Comparison of ENCODE assay signal across 26 mouse cellular contexts in the genomic region with DNA sequence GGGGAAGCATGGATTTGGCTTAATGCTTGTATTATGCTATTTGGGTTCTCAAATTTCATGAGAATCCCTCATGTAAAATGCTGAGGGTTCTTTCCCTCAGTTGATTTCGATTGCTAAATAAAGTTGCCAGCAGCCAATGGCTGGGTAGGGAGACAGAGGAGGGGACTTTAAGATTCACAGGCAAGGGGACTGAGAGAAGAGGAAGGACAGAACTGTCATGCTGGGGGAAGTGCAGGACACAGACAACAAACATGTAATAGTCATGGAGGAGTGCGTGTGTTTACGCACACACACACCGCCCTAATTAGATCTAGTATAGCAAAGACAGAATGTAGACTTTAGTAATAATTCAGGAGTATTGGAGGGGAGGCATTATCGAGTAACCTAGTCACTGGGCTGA. TPM values are rescaled to one million over a fixed set of nuclear protein-coding genes. Genes with fewer than 3 reads are reported as not detected.
A peak's percentile ranks its signal among the peaks of the same experiment; 100 is the strongest.
DNase-seq lines count a peak whose midpoint lies in the region; ATAC-seq and TF ChIP-seq lines count a peak whose summit lies in the region.
"Had no signal": no experiment of that assay in that cellular context is flagged by ENCODE, and none has a peak within 500 bp of the region (broad histone marks: within the 10 kb centered on the region; RNA-seq: fewer than 3 reads in every experiment).

No protein-coding gene starts in this region.

- peak; percentile 81 for ATAC-seq in granulocyte monocyte progenitor cell, adult 5-6 weeks (replicated peaks; ENCODE audit: poor library complexity, severe bottlenecking)
- ATAC-seq in megakaryocyte progenitor cell, adult 5-6 weeks (replicated peaks; ENCODE audit: poor library complexity): peak; percentile 59
- ATAC-seq: CD4-positive, CD25-positive, alpha-beta regulatory T cell, adult 4 months; forebrain, embryonic 15.5 days; intestine, embryonic 16.5 days had no signal

- peaks cover 17% of the 10 kb centered on the region for H3K4me1 ChIP-seq in heart, adult 2 months (ENCODE audit: control insufficient read depth, insufficient read depth, low read length)
- peaks cover 36% of the 10 kb centered on the region for H3K4me1 ChIP-seq in bone marrow macrophage, adult 2 months (ENCODE audit: control insufficient read depth, insufficient read depth, low read length)

- TF ChIP-seq POLR2A in heart, adult 2 months (IDR thresholded peaks at IDR 0.05; ENCODE audit: insufficient read depth, low read depth, low read length): no peak
- no peak for TF ChIP-seq POLR2A in bone marrow macrophage, adult 2 months (IDR thresholded peaks at IDR 0.05; ENCODE audit: borderline replicate concordance, low read depth, low read length)

- no peak overlapping the region for H3K9ac ChIP-seq in heart, adult 2 months (ENCODE audit: low read depth, low read length)
- H3K9ac ChIP-seq: embryonic facial prominence, embryonic 13.5 days; forebrain, embryonic 12.5 days; forebrain, embryonic 15.5 days; heart, embryonic 13.5 days; hindbrain, embryonic 12.5 days; hindbrain, embryonic 15.5 days had no signal

- TF ChIP-seq EP300 in heart, adult 2 months (IDR thresholded peaks at IDR 0.05; ENCODE audit: insufficient read depth, low read depth, low read length): no peak

- peak overlapping the region; percentile 20; the same call in 1 of the 2 replicates for H3K27ac ChIP-seq in heart, adult 2 months
- H3K27ac ChIP-seq in bone marrow macrophage, adult 2 months (ENCODE audit: insufficient read depth, low read depth, low read length): peak overlapping the region; percentile 83
- H3K27ac ChIP-seq: embryonic facial prominence, embryonic 10.5 days; embryonic facial prominence, embryonic 13.5 days; forebrain, embryonic 12.5 days; forebrain, embryonic 15.5 days; heart, embryonic 10.5 days; heart, embryonic 13.5 days; hindbrain, embryonic 12.5 days; hindbrain, embryonic 15.5 days had no signal

- no peak for DNase-seq in heart, adult 2 months
- DNase-seq in heart, postnatal 14 days: no peak
- no peak for DNase-seq in cerebellum, adult 18-20 months
- no peak for DNase-seq in urinary bladder, adult 2 months (ENCODE audit: low spot score)
- DNase-seq: adrenal gland, adult 2 months; adrenal gland, postnatal 14 days; cerebellum, adult 2 months; cerebellum, postnatal 10 days; cerebellum, postnatal 36 days; embryo, embryonic 11 days; gastrocnemius, postnatal 14 days; kidney, adult 18-20 months had no signal

- no peak overlapping the region for H3K4me3 ChIP-seq in heart, adult 2 months
- no peak overlapping the region for H3K4me3 ChIP-seq in bone marrow macrophage, adult 2 months (ENCODE audit: insufficient read depth, low read length)
- H3K4me3 ChIP-seq: embryonic facial prominence, embryonic 10.5 days; embryonic facial prominence, embryonic 13.5 days; erythroblast, embryonic 14.5 days; forebrain, embryonic 12.5 days; forebrain, embryonic 15.5 days; heart, embryonic 10.5 days; heart, embryonic 13.5 days; hindbrain, embryonic 12.5 days; hindbrain, embryonic 15.5 days had no signal

- intact Hi-C loops in heart, adult 2 months (cut with DNase I): no loop called here
- intact Hi-C loops in heart, postnatal 14 days (cut with DNase I): no loop called here

- H3K27me3 ChIP-seq in heart, adult 2 months (ENCODE audit: control insufficient read depth, insufficient read depth, low read length): no peaks in the 10 kb centered on the region
- H3K27me3 ChIP-seq: embryonic facial prominence, embryonic 13.5 days; forebrain, embryonic 12.5 days; forebrain, embryonic 15.5 days; heart, embryonic 13.5 days; hindbrain, embryonic 12.5 days; hindbrain, embryonic 15.5 days had no signal

- peaks cover 17% of the 10 kb centered on the region for H3K36me3 ChIP-seq in heart, adult 2 months (ENCODE audit: control insufficient read depth, insufficient read depth, low read length)

- peaks cover 15% of the 10 kb centered on the region for H3K79me2 ChIP-seq in heart, adult 2 months (replicated peaks; ENCODE audit: control insufficient read depth, insufficient read depth, low read length)

- WGBS in heart, adult 2 months: 89% methylated on average over 5 of the region's 5 CpGs

- TF ChIP-seq CTCF in heart, adult 2 months (IDR thresholded peaks at IDR 0.05): no peak
- TF ChIP-seq CTCF in bone marrow macrophage, adult 2 months (IDR thresholded peaks at IDR 0.05; ENCODE audit: low read depth, low read length): no peak

RNA-seq across cellular contexts. Expression of gene Maml1, which starts 6.8 kb away (rescaled TPM):
- 10 to 100 TPM in 1 of 2 experiments, 1 to 10 TPM in 1; 9.7 to 10.7 TPM for total RNA-seq in heart, adult 2 months (2021)
- polyA plus RNA-seq in heart, adult 2 months (2012; rRNA removed): 6.6 and 7.4 TPM in 2 replicates
- total RNA-seq in heart, postnatal 14 days (2021): 10 to 100 TPM; 14.7 to 17.8 TPM
- 13.9 and 16.3 TPM in 2 replicates for polyA plus RNA-seq in bone marrow macrophage, adult 2 months (2012; ENCODE audit: insufficient read depth, insufficient read length, missing spikeins)
- total RNA-seq in granulocyte monocyte progenitor cell, adult 5-6 weeks (2014; fragmentation: Nextera tagmentation): 11.7 and 13.4 TPM in 2 replicates
- total RNA-seq in granulocyte monocyte progenitor cell, adult 5-6 weeks (2017): 3.9 and 4.6 TPM in 2 replicates
- 14.2 and 15.9 TPM in 2 replicates for total RNA-seq in megakaryocyte progenitor cell, adult 5-6 weeks (2015)
- 4.1 and 4.2 TPM in 2 replicates for total RNA-seq in megakaryocyte progenitor cell, adult 5-6 weeks (2017)
- polyA plus RNA-seq in urinary bladder, adult 2 months (2012; rRNA removed): 12.2 and 15.2 TPM in 2 replicates

RNA-seq across cellular contexts. Expression of gene Canx, which starts 40.2 kb away (rescaled TPM):
- 100 to 1,000 TPM; 324 to 369 TPM for total RNA-seq in heart, adult 2 months (2021)
- polyA plus RNA-seq in heart, adult 2 months (2012; rRNA removed): 64.8 and 153 TPM in 2 replicates
- total RNA-seq in heart, postnatal 14 days (2021): 100 to 1,000 TPM; 212 to 246 TPM
- polyA plus RNA-seq in bone marrow macrophage, adult 2 months (2012; ENCODE audit: insufficient read depth, insufficient read length, missing spikeins): 357 and 396 TPM in 2 replicates
- total RNA-seq in granulocyte monocyte progenitor cell, adult 5-6 weeks (2014; fragmentation: Nextera tagmentation): 406 and 409 TPM in 2 replicates
- total RNA-seq in granulocyte monocyte progenitor cell, adult 5-6 weeks (2017): 955 and 1,233 TPM in 2 replicates
- total RNA-seq in megakaryocyte progenitor cell, adult 5-6 weeks (2015): 500 and 518 TPM in 2 replicates
- total RNA-seq in megakaryocyte progenitor cell, adult 5-6 weeks (2017): 1,173 and 1,480 TPM in 2 replicates
- polyA plus RNA-seq in urinary bladder, adult 2 months (2012; rRNA removed): 177 and 247 TPM in 2 replicates

RNA-seq across cellular contexts. Expression of gene Ltc4s, which starts 46.8 kb away (rescaled TPM):
- 1 to 10 TPM; 8.8 to 10.0 TPM for total RNA-seq in heart, adult 2 months (2021)
- polyA plus RNA-seq in heart, adult 2 months (2012; rRNA removed): 16.2 and 18.1 TPM in 2 replicates
- 1 to 10 TPM; 7.4 to 8.7 TPM for total RNA-seq in heart, postnatal 14 days (2021)
- 13.1 and 18.1 TPM in 2 replicates for polyA plus RNA-seq in bone marrow macrophage, adult 2 months (2012; ENCODE audit: insufficient read depth, insufficient read length, missing spikeins)
- total RNA-seq in granulocyte monocyte progenitor cell, adult 5-6 weeks (2014; fragmentation: Nextera tagmentation): 1.6 TPM in 1 of 2 replicates, not detected in the other
- total RNA-seq in granulocyte monocyte progenitor cell, adult 5-6 weeks (2017): not detected in 2 replicates
- total RNA-seq in megakaryocyte progenitor cell, adult 5-6 weeks (2015): 0.74 and 1.1 TPM in 2 replicates
- total RNA-seq in megakaryocyte progenitor cell, adult 5-6 weeks (2017): 1.4 TPM in 1 of 2 replicates, not detected in the other
- polyA plus RNA-seq in urinary bladder, adult 2 months (2012; rRNA removed): 16.8 and 36.1 TPM in 2 replicates
- polyA plus RNA-seq: CD4-positive, CD25-positive, alpha-beta regulatory T cell, adult 4 months; erythroblast, embryonic 14.5 days had no signal
